Mouse (Mus musculus) right cerebral cortex, postnatal 36 days (tissue): Measurements from ENCODE around the gene A730049H05Rik.

Experiments
- DNase-seq, 2 experiments: peaks; one replicate each; pipeline ENCODE4 v3.0.0; 2022; ENCODE audit warnings: low spot score in 2 of 2, mixed read lengths in 1 of 2

A730049H05Rik gene

DNA sequence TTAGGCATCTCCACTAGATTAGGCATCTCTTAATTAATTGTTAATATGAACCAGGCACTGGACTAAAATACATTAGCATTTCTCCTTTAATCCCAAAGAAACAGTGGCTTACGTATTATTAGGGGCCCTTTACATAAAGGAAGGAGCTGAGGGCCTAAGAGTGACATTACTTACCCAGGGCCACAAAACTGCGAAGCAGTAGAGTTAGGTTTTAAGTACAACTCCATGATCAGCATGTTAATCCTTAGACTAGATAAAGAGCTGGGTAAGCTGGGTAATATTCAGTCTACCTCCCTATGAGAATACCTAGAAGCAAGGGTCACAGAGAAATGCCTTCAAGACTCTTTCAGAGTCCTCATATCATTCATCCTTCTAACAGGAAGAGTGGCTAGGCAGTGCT, 12.9 kb downstream of the A730049H05Rik start:
- no peak for DNase-seq

- no peak for DNase-seq
Observed at GRCm38 (mm10) chr6:92831106-92831505, 14.8 kb downstream of the A730049H05Rik start.

DNA sequence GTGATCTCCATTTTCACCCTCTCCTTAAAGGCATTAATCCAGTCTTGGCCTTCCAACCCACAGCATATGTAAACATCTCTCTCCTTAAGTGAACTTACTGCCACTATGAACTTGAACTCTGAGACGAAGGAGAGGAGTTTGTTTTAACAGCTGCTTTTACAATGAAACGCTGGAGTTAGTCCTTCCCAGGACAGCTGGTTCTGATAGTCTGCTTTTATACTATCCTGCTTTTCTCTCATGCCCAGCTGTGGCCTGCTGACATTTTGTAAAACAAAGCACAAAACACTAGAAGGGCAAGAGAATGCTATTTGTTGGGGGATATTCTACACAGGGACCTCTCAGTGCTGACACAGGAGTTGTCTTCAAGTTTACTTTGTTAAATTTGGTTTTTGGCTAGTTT, 25.7 kb downstream of the A730049H05Rik start:
- DNase-seq, result no peak

DNA sequence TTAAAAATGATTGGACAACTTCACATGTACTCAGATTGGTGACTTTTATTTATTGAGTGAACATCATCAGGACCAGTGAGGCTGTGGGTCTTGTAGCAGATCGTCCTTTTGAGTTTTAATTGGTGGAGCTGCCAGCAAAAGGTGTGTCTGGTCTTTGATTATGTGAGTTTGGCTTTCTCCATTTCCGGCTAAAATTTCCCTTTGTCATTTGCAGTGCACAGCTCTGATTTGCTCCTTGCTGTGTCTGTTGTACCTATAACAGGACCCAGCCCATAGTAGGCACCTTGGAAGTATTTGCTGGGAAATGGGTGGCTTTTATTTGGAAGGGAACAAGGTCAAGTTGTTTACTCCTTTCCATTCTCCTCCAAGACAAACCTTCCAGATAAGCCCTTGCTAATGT, 27.2 kb downstream of the A730049H05Rik start:
- DNase-seq, result no peak

DNA sequence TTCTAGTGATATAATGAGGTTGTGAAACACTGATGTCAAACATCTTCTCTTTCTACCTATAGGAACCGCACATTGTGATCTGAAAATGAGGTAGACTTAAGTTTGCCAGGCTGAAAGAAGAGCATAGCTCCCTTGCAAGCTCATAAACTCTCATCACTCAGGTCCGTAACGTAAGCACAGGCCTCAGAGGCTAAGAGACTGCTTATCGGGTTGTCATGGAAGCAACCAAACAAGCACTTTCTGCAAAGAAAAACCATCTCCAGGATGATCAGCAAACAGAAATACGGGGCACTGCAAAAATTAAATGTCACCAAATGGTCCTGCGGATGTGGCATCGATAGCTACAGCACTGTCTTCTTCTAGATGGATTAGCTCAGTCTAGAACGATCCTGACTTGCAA, 29.6 kb downstream of the A730049H05Rik start:
- no peak for DNase-seq

DNA sequence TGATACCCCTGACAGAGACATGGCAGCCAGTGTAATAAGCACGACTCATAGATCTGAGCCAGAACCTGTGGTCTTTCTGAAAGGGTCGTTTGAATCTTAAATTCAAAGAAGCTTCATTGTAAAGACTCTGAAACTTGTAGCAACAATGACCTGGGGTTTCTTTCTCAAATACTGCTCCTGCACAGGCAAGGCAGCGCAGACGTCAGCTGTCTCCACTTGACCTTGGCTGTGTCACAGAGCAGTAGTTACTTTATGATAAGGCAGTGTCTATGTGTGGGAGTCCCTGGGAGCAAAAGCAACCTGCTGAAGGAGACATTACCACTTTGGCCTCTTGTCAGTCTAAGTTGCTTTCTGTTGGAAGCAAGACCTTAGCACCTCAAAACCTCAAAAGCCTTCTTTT, 30.3 kb downstream of the A730049H05Rik start:
- no peak for DNase-seq

- no peak for DNase-seq
Observed at GRCm38 (mm10) chr6:92849208-92849607, 32.9 kb downstream of the A730049H05Rik start.

DNA sequence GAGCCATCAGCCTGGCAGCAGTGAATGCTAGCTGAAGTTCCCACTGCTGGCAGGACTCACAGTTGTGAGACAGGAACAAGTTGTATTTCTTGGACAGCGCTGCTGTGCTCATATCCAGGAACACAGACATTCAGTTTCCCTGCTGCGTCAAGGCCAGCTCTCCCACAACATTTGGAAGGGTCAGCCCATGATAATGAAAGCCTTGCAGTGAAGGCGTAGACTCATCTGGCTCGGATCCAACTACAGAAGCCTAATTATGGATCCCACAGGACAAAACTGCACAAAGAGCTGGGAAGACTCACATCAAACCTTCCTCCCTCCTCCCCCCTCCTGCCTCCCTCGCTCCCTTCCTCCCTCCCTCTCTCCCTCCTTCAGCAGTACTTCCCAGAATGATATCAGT, 34.0 kb downstream of the A730049H05Rik start:
- DNase-seq, result peak; percentile 76 to 84

GRCm38 (mm10) chr6:92854873-92855272, 38.6 kb downstream of the A730049H05Rik start:
- DNase-seq, result no peak

GRCm38 (mm10) chr6:92857761-92858160, 41.5 kb downstream of the A730049H05Rik start:
- DNase-seq, result no peak

GRCm38 (mm10) chr6:92858721-92859510, 42.6 kb downstream of the A730049H05Rik start:
- no peak for DNase-seq

GRCm38 (mm10) chr6:92860285-92860912, 44.1 kb downstream of the A730049H05Rik start:
- no peak for DNase-seq

DNA sequence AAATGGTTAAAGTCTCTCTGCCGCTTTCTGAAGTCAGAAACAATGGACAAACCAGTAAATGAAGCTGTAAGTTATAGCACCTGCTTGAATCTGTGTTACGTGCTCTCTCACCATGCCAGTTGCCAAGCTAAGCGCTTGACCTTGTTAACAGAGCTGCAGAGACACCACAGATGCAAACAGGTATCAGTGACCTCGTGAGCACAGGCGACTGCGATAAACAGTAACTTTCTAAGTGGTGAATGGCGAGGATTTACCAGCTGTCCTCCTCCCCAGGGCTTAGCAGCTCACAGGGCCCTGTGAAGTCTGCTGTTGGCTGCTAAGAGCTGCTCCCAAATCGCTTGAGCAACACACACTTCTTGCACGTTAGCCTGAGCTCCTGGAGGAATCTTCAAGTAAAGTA, 46.3 kb downstream of the A730049H05Rik start:
- no peak for DNase-seq

DNA sequence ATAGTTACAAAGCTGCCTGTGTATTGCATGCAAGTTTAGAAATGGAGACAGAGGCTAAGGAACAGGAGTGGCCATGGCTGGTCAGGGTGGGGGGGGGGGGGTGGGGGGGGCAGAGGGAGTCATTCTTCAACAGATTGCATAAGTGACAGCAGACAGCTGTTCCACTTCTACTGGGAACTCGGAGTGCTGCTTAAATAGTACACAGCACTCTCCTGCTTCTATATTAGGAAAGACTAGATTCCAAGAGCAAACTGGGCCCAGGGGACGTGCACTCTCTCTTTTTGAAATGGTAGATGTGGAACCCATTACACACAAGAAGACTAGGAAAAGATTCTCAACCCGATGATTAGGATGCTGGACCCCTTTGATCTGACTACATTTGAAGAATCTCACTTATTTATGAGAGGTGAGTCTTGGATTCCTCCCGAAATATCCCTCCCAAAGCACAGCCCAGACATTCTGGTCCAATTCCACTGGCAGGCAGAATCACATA, 52.9 kb downstream of the A730049H05Rik start, which contains the start of gene Gm15737:
Gene Gm15737 (plus strand): TSS at position 269 of the 493 bp plus-strand sequence.
- DNase-seq, result peak in 1 of 2 experiments; percentile 39

DNA sequence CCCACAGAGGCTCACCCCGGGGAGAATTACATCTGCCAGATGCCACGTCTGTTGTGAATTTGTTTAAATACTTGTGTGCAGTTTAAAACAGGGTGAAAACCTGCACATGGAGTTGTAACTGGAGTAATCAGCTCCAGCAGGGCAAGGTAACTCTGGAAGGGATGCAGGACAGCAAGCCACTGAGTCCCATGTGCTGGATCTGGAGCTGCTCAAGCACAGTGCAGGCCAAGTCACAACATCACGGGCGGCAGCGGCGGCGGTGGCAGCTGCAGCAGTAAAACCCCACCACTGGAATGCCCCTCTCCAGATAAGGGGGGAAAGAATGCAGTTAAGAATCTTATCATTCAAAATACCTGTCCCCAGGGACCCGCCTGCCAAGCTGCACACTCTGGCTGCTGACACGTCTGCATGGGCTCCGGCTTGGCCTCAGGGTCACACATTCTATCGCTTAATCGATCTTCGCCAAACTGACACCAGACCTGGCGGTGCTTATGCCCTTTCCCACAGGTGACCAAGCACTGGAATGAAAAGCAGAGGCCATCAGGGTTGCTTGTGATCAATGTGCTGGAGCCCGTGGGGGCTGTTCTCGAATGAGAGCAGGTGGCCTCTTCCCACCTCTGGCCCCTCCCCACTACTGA, 53.4 kb downstream of the A730049H05Rik start:
- no peak for DNase-seq

DNA sequence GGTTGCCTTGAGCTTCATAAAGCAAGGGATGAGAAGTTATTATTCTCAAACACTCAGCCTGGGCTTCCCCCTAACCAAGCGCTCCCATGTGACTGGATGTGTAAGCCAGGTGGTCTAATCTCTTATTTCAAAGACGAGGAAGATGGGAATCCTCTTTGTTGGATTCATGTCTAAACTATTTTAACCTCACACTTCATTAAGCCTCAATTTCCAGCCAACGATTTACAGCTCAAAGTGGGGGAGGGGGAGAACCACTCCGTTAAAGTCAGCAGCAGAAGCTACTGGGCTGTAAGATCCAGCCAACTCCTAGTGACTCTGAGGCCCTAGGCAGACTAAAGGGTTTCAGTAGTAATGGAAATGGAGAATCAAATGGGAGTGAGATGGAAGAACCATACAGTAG, 55.5 kb downstream of the A730049H05Rik start:
- no peak for DNase-seq

DNA sequence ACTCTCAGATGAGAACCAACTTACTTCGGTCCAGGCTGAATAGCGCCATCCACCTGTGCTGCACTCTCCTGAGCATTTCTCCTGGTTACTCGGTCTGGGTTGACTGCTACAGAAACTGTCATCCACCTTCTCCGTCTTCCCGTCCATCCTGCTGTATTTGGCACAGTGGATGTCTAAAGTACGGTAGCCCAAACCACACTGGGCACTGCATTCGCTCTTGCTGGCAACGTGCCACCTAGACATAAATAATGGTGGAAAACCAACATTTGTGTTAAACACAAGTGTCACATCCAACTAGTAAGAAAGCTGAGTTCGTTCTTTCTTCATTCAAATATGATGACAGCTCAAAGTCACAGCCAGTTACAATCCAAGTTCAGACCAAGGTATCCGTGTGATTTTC, 56.5 kb downstream of the A730049H05Rik start:
- DNase-seq, result no peak

- no peak for DNase-seq
Observed at GRCm38 (mm10) chr6:92874854-92875253, 58.6 kb downstream of the A730049H05Rik start.

DNA sequence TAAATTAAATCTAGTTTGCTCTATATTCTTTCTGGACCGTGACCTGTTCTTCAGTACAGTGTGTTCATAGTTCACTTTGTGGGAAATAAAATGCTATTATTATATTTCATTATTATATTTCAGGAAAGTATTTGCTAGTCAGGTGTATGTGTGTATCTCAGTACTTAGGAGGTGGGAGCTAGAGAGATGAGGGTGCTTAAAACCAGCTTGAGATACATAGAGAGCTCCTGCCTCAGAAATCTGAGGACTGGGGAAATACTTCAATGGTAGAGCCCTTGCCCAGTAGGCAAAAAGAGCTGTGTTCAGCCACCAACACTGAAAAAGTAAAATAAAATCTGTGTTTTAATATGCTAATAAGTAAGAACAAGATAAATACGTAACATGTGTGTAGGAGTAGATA, 59.1 kb downstream of the A730049H05Rik start:
- no peak for DNase-seq

- no peak for DNase-seq
Observed at GRCm38 (mm10) chr6:92876121-92876520, 59.8 kb downstream of the A730049H05Rik start.

DNA sequence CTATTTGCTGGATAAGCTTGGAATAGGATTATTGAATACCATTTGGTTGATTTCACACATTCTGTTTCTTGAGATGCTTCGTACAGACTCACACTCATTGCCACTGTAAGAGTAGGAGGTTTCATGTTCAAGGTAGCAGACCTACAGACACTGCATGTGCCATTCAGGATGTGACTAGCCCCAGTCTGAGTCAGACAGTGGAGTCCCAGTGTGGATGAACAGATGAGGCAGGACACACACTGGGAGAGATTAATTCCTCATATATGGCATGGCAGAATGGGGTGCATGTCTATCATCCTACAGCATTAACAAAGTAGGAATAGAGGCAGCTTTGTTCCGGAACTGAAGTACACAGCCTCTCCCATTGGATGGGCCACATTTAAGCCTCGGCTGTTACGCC, 61.0 kb downstream of the A730049H05Rik start:
- DNase-seq, result no peak

DNA sequence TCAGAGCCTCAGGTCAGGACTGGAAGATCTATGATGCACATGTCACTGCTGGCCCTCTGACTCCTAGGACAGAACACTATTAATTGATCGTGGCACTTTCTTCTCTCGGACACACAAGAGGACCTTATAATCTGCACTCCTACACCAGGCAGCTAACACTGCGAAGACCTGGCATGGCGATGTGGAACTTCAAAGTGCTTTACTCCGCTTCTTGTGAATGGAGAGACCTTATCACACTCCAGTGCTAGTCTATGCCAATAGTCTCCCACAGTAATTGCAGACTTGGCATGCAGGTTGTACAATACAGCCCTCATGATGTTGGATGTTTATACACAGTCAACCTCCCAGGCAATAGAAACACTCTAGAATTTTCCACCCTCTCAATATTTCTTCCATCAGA, 62.5 kb downstream of the A730049H05Rik start:
- DNase-seq, result no peak
